Mouse (Mus musculus) ovary, adult 10 weeks (tissue): ENCODE data around the gene Blvra. TPM values are rescaled to one million over a fixed set of nuclear protein-coding genes. Genes with fewer than 3 reads are reported as not detected.

ENCODE experiments used
- polyA plus RNA-seq: library from polyadenylated mRNA; stranded (reverse); fragments of 350-450 nt; fragmentation: Illumina TruSeq; extraction: RNeasy Lipid Tissue Mini Kit (QIAGEN cat#74804); gene quantifications from one replicate; pipeline ENCODE4 v1.2.3, GENCODE M21; 2014

The Blvra gene
- 19.2 TPM for polyA plus RNA-seq

GRCm38 (mm10) chr2:127070435-127070841, at the start of gene Blvra:
Gene Blvra (plus strand): TSS chr2:127070665.

GRCm38 (mm10) chr2:127133621-127134461, 63.4 kb downstream of the Blvra start, which contains the start of gene Ncaph:
Gene Ncaph (minus strand): TSS chr2:127133954.

GRCm38 (mm10) chr2:127143158-127144063, 72.9 kb downstream of the Blvra start, which contains the start of gene Itpripl1:
Gene Itpripl1 (minus strand): TSS chr2:127143442.

Other genes with a start within 250 kb of the Blvra start
- gene Trpm7, start 194.4 kb upstream of the Blvra start, polyA plus RNA-seq: 193 TPM
- 169 TPM for gene Sppl2a, start 137.4 kb upstream of the Blvra start, polyA plus RNA-seq
- 31.5 TPM for gene Ap4e1, start 61.9 kb upstream of the Blvra start, polyA plus RNA-seq
- 32.9 TPM for gene Ncaph, start 63.3 kb downstream of the Blvra start, polyA plus RNA-seq
- 2.9 TPM for gene Itpripl1, start 72.8 kb downstream of the Blvra start, polyA plus RNA-seq
- gene 1810024B03Rik, start 137.6 kb downstream of the Blvra start, polyA plus RNA-seq: 1.1 TPM
- 36.3 TPM for gene Snrnp200, start 137.7 kb downstream of the Blvra start, polyA plus RNA-seq
- 33.0 TPM for gene Ciao1, start 177.2 kb downstream of the Blvra start, polyA plus RNA-seq
- gene Tmem127, start 177.2 kb downstream of the Blvra start, polyA plus RNA-seq: 58.5 TPM
- gene Stard7, start 199.6 kb downstream of the Blvra start, polyA plus RNA-seq: 138 TPM